Mouse (Mus musculus) kidney, postnatal 25 days (tissue): ENCODE measurements around the gene Ehmt2.

Experiments used
- DNase-seq, 2 experiments: peaks; one replicate each; pipeline ENCODE4 v3.0.0; 2021; ENCODE audit warnings: mixed read lengths in 2 of 2

The Ehmt2 gene

DNA sequence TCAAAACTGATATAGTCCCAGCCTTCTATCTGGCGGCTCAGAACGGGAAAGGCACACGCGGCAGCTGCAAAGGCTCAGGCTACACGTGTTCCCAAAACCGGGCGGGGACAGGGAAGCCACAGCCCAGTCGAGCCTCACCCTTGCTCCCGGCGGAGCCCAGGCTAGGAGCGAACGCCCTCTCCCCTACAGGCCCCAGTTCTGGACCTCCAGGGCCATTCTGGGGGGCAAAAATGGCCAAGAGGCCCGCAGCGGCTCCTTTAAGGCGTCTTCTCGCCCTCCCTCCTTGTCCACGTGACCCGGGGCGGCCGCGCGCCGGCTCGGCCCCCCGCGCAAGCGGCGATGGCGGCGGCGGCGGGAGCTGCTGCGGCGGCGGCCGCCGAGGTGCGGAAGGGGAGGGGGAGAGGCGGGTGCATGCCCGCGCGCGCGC is at the start of gene Ehmt2, which contains the start of gene C2:
Gene Ehmt2, plus strand, starts transcription at position 310 of the 427 bp plus-strand sequence.
Gene C2, minus strand, starts transcription at position 106 of the 427 bp plus-strand sequence.
- DNase-seq = peak; percentile 78 to 92

DNA sequence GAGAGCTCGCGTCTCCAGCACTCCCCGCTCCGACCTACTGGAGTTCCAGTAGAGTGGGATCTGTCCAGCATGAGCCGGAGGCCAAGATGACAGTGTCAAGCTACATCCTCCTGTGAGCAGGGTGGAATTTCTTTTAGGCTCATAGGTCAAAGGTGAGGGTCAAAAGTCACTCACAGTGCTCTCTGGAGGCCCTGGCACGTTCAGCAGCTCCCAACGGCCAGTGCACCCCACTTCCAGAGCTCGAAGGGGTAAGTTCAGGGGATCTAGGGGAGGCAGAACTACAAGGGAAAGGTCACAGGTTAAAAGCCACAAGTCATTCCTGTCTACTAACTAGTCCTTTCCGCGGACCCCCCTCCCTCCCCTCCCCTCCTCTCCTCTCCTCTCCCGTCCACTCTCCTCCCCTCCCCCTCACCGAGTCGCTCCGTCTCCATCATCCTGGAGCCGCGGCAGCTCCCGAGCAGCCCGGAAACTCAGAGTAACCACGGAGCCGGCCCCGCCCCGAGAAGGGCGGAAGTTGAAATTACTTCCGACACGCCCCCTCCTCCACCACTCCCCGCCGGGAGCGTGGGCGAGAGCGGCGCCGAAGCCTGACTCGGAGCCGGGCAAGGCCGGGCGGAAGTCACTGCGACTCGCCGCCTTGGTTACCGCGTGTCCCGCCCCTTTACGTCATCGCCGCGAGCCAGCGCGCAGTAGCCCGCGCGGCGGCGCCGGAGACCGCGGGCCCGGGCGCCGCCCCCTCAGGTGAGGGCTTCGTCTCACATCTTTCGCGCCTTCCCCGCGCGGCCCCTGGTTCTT is 48.4 kb upstream of the Ehmt2 start, which contains the start of the genes Skiv2l and Nelfe:
Gene Skiv2l, minus strand, starts transcription at position 489 of the 795 bp plus-strand sequence.
Gene Nelfe, plus strand, starts transcription at position 670 of the 795 bp plus-strand sequence.
- DNase-seq = peak; percentile 97 to 98

DNA sequence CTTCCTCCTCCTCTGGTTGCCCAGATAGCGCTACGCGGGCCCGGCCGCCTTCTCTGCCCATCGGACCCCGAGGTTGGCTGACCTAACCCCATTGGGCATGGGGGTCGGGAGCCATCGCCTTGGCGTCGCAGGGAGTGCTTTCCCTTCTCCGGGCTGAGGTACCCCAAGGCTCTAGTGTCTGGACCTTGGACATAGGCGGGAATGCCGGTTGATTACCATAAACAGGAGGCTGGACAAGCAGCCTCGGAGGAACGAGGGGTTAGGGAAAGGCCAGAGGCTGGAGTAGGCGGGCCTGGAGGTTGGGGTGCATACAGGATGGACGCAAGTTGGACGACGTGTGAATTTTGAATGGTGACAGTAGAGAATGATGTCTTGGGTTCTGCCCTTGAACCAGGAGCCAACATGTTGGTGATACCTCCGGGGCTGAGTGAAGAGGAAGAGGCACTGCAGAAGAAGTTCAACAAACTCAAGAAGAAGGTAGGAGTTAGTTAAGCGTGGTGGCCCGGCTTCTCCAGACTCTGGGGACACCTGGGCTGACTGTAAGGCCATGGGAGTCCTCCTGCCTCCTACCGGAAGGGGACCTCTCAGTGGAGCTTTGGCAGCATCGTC is 47.6 kb upstream of the Ehmt2 start:
- DNase-seq = no peak

DNA sequence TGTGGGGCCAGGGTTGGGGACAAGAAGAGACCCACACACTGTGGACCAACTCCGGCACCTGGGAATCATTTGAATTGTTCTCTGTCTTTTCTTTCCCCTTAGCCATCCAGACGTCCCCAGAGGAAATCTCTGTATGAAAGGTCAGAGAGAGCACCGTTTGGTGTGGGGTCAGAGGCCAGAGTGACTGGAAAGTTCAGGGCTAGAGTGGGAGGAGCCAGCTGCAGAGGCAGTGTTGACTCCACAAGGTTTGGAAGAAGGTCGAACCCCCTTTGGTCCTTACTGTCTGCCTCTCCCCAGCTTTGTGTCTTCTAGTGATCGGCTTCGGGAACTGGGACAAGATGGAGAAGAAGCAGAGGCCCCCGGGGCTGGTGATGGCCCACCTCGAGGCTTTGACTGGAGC is 44.8 kb upstream of the Ehmt2 start:
- DNase-seq = no peak

DNA sequence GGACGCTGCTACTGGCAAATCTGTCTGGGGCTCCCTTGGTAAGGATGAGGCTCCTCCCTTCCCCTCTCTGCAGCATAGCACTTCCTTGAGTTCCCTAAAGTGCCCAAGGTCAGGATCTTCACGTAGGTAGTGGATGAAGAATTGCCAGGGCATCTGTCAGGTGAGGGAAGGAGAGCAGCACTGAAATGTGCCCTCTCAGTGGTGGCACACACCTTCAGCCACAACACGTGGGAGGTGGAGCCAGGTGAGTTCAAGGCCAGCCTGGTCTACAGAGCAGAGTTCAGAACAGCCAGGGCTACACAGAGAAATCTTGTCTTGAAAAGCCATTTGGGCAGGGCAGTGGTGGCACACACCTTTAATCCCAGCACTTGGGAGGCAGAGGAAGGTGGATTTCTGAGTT is 43.5 kb upstream of the Ehmt2 start:
- DNase-seq = no peak

DNA sequence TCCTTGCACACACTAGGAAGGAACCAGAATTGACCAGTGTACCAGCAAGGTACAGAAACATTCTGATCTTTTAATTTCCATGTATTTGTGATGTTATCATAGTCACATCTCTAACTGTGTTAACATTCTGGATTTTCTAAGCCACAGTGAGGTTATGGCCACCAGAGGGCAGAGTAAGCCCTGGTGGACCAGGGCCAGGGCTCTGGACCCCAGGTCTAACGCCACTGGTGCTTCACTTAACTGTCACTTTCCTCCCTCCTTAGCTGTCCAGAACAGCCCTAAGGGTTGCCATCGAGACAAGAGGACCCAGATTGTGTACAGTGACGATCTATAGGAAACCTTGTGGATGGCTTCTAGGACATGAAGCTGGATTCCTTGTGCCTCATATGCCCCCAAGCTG is 42.4 kb upstream of the Ehmt2 start:
- DNase-seq = peak; percentile 67 to 75

DNA sequence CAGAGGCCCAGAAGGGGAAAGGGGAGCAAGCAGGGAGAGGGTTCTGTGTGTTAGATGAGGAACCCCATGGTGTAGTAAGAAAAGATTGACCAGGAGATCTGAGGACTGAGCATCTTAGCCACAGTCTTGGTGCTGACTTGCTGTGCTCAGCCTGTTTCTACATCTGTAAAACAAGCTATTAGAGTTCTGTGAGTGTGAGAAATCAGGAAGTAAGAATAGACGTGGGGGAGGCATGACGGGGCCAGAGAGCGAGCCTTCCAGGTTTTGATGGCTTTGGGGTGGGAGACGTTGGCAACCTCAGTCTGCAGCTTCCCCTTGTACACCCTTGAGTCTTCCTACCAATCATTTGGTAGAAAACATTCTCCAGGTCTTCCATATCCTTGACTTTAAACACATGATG is 39.6 kb upstream of the Ehmt2 start:
- DNase-seq = no peak

DNA sequence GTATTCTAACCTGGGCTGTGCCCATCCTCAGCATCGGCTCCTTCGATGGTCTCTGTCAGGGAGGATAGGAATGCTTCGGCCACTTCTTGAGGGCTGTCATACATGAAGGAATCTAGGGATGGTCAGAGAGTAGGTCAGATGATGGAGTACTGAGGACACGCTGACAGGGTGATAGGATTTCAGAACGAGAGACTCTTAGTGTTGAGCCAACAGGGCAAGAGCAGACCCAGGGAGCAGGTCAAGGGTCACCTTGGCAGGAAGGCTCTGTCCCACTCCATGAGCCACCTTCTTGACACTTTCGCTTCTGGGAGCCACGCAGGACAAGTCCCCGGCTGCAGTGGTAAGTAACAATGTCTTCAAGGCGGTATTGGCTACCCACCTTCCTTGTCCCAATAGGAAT is 37.8 kb upstream of the Ehmt2 start:
- DNase-seq = no peak

DNA sequence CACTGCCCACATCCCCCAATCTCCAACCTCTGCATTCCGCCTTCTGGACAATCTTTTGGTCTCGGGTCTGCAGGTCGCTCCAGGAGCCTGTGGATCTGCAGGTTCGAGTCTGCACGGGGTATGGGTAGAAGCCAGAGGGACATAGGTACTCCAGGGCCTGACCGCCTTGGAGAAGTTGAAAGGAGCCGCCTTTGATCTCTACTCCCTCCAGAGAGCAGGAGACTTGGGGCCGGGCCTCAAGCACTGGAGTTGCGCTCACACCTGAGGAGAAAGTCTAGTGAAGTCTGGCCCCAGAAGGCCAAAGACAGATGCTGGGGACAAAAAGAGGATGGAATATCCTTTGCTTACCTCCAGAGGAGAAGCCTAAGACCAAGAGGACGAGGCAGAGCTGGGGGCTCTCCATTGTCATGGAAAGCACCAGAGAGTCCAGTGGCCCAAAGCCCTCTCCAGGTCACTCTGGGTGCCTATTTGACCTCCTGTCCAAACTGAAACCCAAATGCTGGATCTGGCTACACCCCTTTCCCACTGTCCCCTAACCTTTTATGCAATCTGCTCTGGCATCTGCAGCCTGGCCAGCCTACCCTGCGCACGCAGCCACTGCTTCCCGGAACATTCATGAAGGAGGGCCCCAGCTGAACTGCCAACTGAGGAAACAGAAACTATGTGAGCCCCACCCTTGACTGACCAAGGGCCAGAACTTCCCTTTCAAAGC is 36.4 kb upstream of the Ehmt2 start:
- peak; percentile 68 to 87 for DNase-seq

DNA sequence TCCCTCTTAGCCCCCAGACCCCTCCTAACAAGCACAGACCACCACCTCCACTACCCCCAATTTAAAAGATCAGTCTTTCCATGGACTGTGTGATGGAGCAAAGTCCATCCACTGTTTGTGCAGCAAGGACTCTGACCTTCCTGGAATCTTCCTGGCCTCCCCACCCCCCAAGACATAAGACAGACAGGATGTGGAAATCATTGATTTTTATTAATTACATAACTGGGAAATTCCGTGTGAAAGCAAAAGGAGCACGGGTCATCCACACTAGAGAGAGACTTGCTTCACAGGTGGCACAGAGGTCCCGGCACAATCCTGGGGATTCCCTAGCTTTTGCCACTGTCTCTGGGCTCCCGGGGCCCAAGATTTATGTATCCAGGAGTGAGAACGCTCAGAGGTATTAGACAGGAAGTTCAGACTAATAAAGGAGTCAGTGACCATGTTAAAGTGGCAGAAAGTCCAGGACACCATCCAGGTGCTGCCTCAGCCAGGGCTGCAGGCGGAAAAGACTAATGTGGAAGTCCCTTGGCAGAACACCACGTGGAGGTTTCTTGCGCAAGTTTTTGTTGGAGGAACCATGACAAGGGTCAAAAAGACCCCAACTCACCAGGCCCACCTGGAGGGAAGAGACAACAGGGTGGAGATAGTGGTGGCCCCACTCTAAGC is 35.7 kb upstream of the Ehmt2 start, which contains the start of gene Cfb:
Gene Cfb, minus strand, starts transcription at position 103 of the 666 bp plus-strand sequence.
- peak; percentile 74 to 86 for DNase-seq

DNA sequence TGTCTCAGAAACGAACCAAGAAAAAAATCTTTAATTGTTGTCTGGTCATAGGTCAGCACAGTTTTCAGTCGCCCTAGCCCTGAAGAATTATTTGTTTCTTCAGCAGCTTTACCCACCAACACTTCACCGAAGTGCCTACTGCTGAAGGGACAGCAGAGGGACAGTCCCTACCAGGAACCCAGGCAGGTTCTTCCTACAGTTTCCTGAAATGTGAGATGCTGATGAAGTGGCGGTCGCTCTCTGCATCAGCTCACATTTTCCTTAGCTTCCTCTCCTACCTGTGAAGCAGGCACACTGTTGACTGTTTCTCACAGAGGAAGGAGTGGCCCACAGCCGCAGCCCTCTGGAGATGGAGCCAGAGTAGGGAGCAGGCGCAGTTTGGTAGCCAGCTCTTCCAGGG is 32.3 kb upstream of the Ehmt2 start:
- DNase-seq = no peak

DNA sequence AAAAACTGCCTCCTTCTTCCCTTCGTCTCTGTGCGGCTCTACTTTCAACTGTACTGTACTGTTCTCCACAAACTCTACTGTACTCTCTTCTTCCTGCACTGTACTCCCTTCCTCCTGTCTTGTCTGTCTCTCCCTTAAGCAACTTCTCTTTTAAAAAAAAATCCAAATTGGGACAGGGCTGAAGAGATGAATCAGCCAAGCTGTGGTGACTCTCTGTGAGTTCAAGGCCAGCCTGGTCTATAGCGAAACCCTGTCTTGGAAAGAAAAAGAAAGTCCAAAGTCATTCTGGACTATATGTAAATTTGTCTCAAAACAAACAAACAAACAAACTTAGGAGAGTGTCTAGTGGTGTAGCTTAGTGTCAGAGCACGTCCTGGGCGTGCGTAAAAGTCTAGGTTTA is 23.9 kb upstream of the Ehmt2 start:
- DNase-seq = no peak

DNA sequence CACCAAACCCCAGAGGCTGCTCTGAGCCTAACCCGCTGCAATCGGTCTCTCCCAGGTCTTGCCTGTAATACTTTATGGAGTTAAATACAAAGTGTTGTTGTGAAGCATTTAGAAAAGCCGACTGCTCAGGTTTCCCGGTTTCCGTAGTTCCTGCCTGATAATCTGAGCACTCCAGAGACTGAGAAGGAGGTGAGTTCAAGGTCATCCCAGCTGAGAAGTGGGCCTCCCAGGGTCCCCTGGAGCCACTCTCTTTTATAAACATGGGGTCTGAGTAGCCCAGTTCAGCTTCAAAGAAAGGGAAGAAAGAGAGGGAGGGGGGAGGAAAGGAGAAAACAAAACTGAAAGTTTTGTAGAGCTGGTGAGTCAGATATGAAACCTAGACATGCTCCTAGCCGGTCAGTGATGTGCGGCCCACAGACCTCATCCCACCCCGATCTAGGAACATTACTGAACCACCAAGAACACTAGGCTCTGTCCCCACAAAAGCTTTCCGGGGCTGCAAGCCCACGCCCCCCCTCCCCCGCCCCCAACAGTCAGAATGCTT is 18.9 kb upstream of the Ehmt2 start, which contains the start of gene Zbtb12:
Gene Zbtb12, plus strand, starts transcription at position 148 of the 544 bp plus-strand sequence.
- no peak for DNase-seq

DNA sequence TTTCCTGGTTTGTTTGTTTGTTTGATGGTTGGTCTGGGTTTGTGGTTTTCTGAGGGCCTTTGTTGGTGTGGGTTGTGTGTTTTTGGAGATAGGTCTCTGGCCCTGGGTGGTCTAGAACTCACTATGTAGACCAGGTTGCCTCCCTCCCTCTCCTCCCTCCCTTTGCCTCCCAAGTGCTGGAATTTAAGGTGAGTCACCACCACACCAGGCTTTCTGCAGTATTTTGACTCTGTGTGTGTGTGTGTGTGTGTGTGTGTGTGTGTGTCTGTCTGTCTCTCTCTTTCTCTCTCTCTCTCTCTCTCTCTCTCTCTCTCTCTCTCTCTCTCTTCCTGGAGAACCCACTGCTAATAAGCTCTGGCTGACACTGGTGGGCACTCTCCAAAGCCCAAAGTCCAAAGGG is 17.1 kb upstream of the Ehmt2 start:
- DNase-seq = no peak

DNA sequence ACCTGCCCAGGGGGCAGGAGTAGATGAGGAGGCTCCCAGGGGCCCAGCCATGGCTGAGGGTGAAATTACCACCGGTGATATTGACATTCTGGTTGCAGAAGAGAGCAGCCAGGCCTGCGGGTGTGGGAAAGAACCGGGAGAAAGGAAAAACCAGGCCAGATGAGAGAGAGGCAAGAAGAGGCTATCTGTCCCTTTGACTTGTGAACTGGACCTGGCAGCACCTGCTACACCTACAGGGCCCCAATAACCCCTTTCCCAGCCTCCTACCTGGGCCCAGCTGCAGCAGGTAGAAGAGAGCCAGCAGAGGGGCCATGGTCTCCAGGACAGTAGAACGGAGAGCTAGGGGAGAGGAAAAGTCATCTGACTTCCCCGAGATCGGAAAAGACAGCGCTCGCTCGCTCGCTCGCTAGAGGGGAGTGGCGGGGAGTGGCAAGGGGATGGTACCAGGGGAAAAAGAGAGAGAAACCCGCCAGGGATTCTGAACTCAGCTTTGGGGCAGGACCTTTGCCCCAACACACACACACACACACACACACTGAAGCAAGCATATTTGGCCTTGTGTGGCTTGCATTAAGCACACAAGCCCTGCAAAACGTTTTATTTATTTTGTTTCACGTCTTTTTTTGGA is 16.5 kb upstream of the Ehmt2 start, which contains the start of gene Gm20547:
Gene Gm20547, minus strand, starts transcription at position 360 of the 628 bp plus-strand sequence.
- peak; percentile 41 to 68 for DNase-seq

DNA sequence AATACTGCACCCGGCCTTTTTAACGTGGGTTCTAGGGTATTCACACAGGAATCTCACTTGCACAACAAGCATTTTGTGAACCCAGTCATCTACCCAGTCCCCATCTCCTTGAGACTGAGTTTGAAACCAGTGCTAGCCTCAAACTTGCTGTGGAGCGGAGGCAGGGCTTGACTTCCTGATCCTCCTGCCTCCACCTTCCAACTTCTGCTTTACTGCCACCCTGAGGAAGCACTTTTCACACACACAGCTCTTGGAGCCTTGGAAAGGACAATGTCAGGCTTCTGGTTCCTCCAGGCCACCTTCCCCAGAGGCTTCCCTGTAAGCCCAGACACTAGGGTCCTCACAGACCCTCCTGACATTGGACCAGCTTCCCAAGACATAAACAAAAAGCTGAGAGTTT is 14.9 kb upstream of the Ehmt2 start:
- DNase-seq = no peak

DNA sequence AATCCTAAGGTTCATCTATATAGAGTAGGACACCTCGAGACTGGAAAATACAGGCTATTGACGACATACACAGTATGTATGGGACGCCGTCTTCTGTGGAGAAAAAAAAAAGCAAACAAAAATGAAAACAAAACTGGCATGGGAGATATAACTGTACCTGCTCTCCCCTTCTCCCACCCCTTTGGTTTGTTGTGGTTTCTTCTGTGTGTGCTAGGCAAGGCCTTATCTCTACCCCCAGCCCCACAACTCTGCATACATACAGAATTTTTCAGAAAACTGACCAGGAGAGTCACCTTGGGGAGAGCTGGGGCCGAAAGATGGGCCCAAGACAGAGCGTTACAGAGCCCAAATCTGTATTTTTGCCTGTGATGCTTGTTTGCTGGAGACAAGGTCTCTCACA is 13.6 kb upstream of the Ehmt2 start:
- no peak for DNase-seq

DNA sequence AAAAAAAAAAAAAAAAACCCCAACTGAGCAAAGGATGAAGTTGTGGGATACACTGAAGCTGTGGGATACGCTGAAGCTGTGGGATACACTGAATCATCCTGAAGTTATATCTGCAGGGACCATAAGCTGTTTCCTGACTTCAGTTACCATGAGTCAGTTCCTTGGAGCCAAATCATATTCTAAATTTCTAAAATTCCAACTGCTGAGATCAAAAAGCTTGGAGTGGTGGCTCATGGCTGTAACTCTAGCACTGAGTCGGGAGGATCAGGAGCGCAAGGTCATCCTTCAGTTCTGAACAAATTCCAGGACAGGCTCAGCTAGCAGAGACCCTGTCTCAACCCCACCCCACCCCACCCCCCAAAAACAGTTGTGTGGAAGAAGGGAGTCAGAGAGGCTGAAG is 12.7 kb upstream of the Ehmt2 start:
- no peak for DNase-seq

DNA sequence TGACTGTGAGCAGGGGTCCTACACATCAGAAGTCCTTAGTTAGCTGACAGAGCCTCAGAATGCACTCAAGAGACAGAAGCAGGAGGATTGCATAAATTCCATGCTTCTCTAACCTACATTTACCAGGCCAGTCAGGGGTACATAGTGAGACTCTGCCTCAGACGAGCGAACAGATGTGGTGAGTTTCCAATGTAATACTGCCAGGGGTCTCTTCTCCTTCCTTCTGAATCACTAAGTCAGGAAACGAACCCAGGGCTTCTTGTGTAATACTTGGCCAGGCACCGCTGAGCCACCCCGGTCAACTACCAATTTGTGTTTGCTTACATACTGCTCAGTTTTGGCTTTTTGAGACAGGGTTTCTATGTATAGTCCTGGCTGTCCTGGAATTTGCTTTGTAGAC is 10.3 kb upstream of the Ehmt2 start:
- no peak for DNase-seq

DNA sequence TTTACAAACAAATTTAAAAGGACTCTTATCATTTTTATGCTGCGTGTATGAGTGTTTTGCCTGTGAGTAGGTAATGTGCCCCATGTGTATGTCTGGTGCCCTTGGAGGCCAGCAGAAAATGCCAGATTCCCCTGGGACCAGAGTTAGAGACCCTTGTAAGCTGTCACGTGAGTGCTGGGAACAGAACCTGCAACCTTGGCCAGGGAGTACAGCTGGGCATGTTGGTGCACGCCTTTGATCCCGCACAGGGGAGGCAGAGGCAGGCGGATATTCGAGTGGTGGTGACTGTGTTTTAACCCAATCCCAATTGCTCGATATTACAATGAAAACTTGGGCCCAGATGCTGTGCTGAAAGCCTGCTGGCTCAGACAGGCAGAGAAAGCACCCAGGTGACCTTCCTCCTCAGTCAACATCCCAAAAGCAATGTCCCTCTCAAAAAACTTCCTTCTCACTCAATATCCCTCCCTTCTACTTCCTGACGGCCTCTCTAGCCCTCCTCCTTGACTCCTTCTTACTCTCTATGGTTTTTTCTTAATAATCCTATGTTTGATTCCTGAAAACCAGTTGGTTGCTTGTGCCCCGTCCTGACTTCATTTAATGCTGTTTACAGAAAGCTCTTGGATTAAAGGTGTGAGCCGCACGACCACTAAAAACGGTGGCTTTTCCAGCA is 8.1 kb upstream of the Ehmt2 start:
- no peak for DNase-seq

DNA sequence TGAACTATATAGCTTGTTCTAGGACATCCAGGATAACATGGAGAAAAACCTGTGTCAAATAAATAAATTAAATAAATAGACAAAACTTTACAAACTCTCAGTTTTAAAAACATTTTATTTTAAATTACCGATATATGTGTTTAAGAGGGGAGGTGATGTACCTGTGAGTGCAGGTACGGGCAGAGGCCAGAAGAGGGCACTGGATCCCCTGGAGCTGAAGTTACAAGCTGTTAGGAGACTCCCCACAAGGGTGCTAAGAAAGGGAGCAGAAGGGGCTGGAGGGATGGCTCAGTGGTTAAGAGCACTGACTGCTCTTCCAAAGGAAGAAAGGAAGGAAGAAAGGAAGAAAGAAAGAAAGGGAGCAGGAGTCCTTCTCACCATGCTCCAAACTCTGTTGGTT is 6.9 kb upstream of the Ehmt2 start:
- DNase-seq = no peak
